ENCODE assay signal across 21 mouse cellular contexts in genomic region chr9:106302446-106303150, GRCm38 (mm10). TPM values are rescaled to one million over a fixed set of nuclear protein-coding genes. Genes with fewer than 3 reads are reported as not detected.
DNase-seq lines count a peak whose midpoint lies in the region; ATAC-seq and TF ChIP-seq lines count a peak whose summit lies in the region.
"Had no signal": no experiment of that assay in that cellular context is flagged by ENCODE, and none has a peak within 500 bp of the region (broad histone marks: within the 10 kb centered on the region; RNA-seq: fewer than 3 reads in every experiment).

No protein-coding gene starts in this region.

- H3K4me1 ChIP-seq in heart, embryonic 13.5 days, result peaks cover 53% of the 10 kb centered on the region
- peaks cover 3% of the 10 kb centered on the region; the same call in 1 of the 2 replicates for H3K4me1 ChIP-seq in lung, adult 2 months (ENCODE audit: control insufficient read depth, insufficient read depth, low read length)
- H3K4me1 ChIP-seq in lung, embryonic 15.5 days, result peaks cover 16% of the 10 kb centered on the region
- H3K4me1 ChIP-seq in stomach, postnatal 0 days (replicated peaks; ENCODE audit: control insufficient read depth, insufficient read depth), result no peaks in the 10 kb centered on the region
- no peaks in the 10 kb centered on the region for H3K4me1 ChIP-seq in forebrain, postnatal 0 days (ENCODE audit: insufficient read depth)
- H3K4me1 ChIP-seq: midbrain, embryonic 12.5 days had no signal

- peak overlapping the region; percentile 61; the same call in 1 of the 2 replicates for H3K27ac ChIP-seq in heart, embryonic 13.5 days (replicated peaks)
- peak overlapping the region; percentile 41; the same call in 1 of the 2 replicates for H3K27ac ChIP-seq in lung, embryonic 15.5 days
- H3K27ac ChIP-seq in stomach, postnatal 0 days (replicated peaks), result peak overlapping the region; percentile 63; the same call in 1 of the 2 replicates
- no peak overlapping the region for H3K27ac ChIP-seq in forebrain, postnatal 0 days (ENCODE audit: low read depth, low read length)
- H3K27ac ChIP-seq: heart, adult 2 months; limb, embryonic 15.5 days; macrophage; midbrain, embryonic 12.5 days had no signal

- H3K27me3 ChIP-seq in heart, embryonic 13.5 days (replicated peaks), result no peaks in the 10 kb centered on the region
- H3K27me3 ChIP-seq in lung, embryonic 15.5 days, result no peaks in the 10 kb centered on the region
- no peaks in the 10 kb centered on the region for H3K27me3 ChIP-seq in stomach, postnatal 0 days (ENCODE audit: control insufficient read depth, insufficient read depth, low read length)
- no peaks in the 10 kb centered on the region for H3K27me3 ChIP-seq in forebrain, postnatal 0 days (ENCODE audit: insufficient read depth, low read length)
- H3K27me3 ChIP-seq: limb, embryonic 15.5 days; midbrain, embryonic 12.5 days; Patski had no signal

- TF ChIP-seq EP300 in stomach, postnatal 0 days (optimal IDR thresholded peaks at IDR 0.05), result no peak

- intact Hi-C loops in heart, postnatal 36 days (cut with DNase I), result no loop called here

- ATAC-seq in heart, embryonic 13.5 days (ENCODE audit: extremely low read depth, insufficient number of reproducible peaks, low FRiP score, low TSS enrichment), result no peak
- no peak for ATAC-seq in lung, embryonic 15.5 days (ENCODE audit: borderline replicate concordance, extremely low read depth, low FRiP score, low TSS enrichment)
- ATAC-seq in stomach, postnatal 0 days (ENCODE audit: low FRiP score, low TSS enrichment), result peak; percentile 47
- ATAC-seq in forebrain, postnatal 0 days, result no peak
- ATAC-seq: activated CD4-positive, CD25-positive, alpha-beta regulatory T cell, adult 4 months; hindbrain, embryonic 16.5 days; Patski had no signal

- no peak for TF ChIP-seq CTCF in lung, adult 2 months (IDR thresholded peaks at IDR 0.05; ENCODE audit: insufficient read depth, low read length)
- TF ChIP-seq CTCF in stomach, postnatal 0 days (IDR thresholded peaks at IDR 0.05; ENCODE audit: low read depth), result no peak
- no peak for TF ChIP-seq CTCF in forebrain, postnatal 0 days (IDR thresholded peaks at IDR 0.05; ENCODE audit: low read depth)

- H3K4me3 ChIP-seq in heart, embryonic 13.5 days, result no peak overlapping the region
- no peak overlapping the region for H3K4me3 ChIP-seq in lung, adult 2 months (replicated peaks; ENCODE audit: extremely low read depth, low read depth, low read length)
- no peak overlapping the region for H3K4me3 ChIP-seq in lung, embryonic 15.5 days
- H3K4me3 ChIP-seq in stomach, postnatal 0 days (ENCODE audit: low read depth, low read length), result no peak overlapping the region
- no peak overlapping the region for H3K4me3 ChIP-seq in forebrain, postnatal 0 days (ENCODE audit: low read depth, low read length)
- H3K4me3 ChIP-seq: heart, adult 2 months; limb, embryonic 15.5 days; midbrain, embryonic 12.5 days had no signal

- peak overlapping the region; percentile 50; the same call in 1 of the 2 replicates for H3K9ac ChIP-seq in heart, embryonic 13.5 days
- no peak overlapping the region for H3K9ac ChIP-seq in lung, embryonic 15.5 days
- no peak overlapping the region for H3K9ac ChIP-seq in stomach, postnatal 0 days (ENCODE audit: low read length)
- no peak overlapping the region for H3K9ac ChIP-seq in forebrain, postnatal 0 days
- H3K9ac ChIP-seq: limb, embryonic 15.5 days; midbrain, embryonic 12.5 days had no signal

- 60% methylated on average over 16 of the region's 16 CpGs for WGBS in heart, embryonic 13.5 days
- WGBS in lung, adult 2 months, result 78% methylated on average over 16 of the region's 16 CpGs
- WGBS in lung, embryonic 15.5 days, result 58% methylated on average over 16 of the region's 16 CpGs
- WGBS in stomach, postnatal 0 days, result 70% methylated on average over 16 of the region's 16 CpGs
- WGBS in forebrain, postnatal 0 days, result 86% methylated on average over 16 of the region's 16 CpGs

- DNase-seq in heart, postnatal 36 days, result no peak
- peak; percentile 81 to 87 for DNase-seq in lung, adult 18-20 months
- no peak for DNase-seq in lung, adult 2 months
- peak; percentile 61 for DNase-seq in stomach, postnatal 0 days (ENCODE audit: low spot score)
- no peak for DNase-seq in forebrain, postnatal 0 days
- DNase-seq in thymus, postnatal 36 days, result no peak
- DNase-seq: adrenal gland, postnatal 14 days; cerebellum, adult 18-20 months; cerebellum, postnatal 36 days; gastrocnemius, postnatal 10 days; kidney, adult 18-20 months; kidney, postnatal 10 days had no signal

- H3K4me2 ChIP-seq in heart, embryonic 13.5 days, result no peak overlapping the region
- H3K4me2 ChIP-seq in lung, embryonic 15.5 days, result no peak overlapping the region
- H3K4me2 ChIP-seq in stomach, postnatal 0 days (replicated peaks; ENCODE audit: low read depth), result no peak overlapping the region
- no peak overlapping the region for H3K4me2 ChIP-seq in forebrain, postnatal 0 days (ENCODE audit: low read depth)
- H3K4me2 ChIP-seq: limb, embryonic 15.5 days; midbrain, embryonic 12.5 days had no signal

- no peaks in the 10 kb centered on the region for H3K9me3 ChIP-seq in heart, embryonic 13.5 days
- H3K9me3 ChIP-seq in lung, embryonic 15.5 days, result no peaks in the 10 kb centered on the region
- no peaks in the 10 kb centered on the region for H3K9me3 ChIP-seq in stomach, postnatal 0 days (ENCODE audit: control insufficient read depth, low read length)
- H3K9me3 ChIP-seq in forebrain, postnatal 0 days (ENCODE audit: low read length), result no peaks in the 10 kb centered on the region
- H3K9me3 ChIP-seq: limb, embryonic 15.5 days; midbrain, embryonic 12.5 days had no signal

- TF ChIP-seq POLR2A in lung, adult 2 months (IDR thresholded peaks at IDR 0.05; ENCODE audit: borderline replicate concordance, extremely low read depth, low read depth, low read length), result no peak

- peaks cover 19% of the 10 kb centered on the region for H3K36me3 ChIP-seq in heart, embryonic 13.5 days
- H3K36me3 ChIP-seq in lung, embryonic 15.5 days, result no peaks in the 10 kb centered on the region; the same call in 1 of the 2 replicates
- no peaks in the 10 kb centered on the region for H3K36me3 ChIP-seq in stomach, postnatal 0 days (ENCODE audit: control insufficient read depth, insufficient read depth, low read length)
- H3K36me3 ChIP-seq in forebrain, postnatal 0 days (ENCODE audit: insufficient read depth), result no peaks in the 10 kb centered on the region

RNA-seq across cellular contexts. Expression of gene Poc1a, which starts 21.7 kb away (rescaled TPM):
- polyA plus RNA-seq in heart, embryonic 13.5 days (2015; fragmentation: Nextera tagmentation; extraction: Ambion mirVana), result 26.4 and 29.9 TPM in 2 replicates
- total RNA-seq in heart, postnatal 36 days (2021), result 1 to 10 TPM; 4.1 TPM
- 5.7 and 7.9 TPM in 2 replicates for polyA plus RNA-seq in lung, adult 2 months (2012; rRNA removed)
- 29.5 and 32.0 TPM in 2 replicates for polyA plus RNA-seq in lung, embryonic 15.5 days (2015; fragmentation: Nextera tagmentation; extraction: Ambion mirVana)
- 13.0 and 13.3 TPM in 2 replicates for polyA plus RNA-seq in stomach, postnatal 0 days (2015; fragmentation: Nextera tagmentation; extraction: Ambion mirVana)
- total RNA-seq in forebrain, postnatal 0 days (2014; rRNA removed), result 5.8 and 7.6 TPM in 2 replicates
- 12.0 and 14.3 TPM in 2 replicates for polyA plus RNA-seq in forebrain, postnatal 0 days (2015; fragmentation: Nextera tagmentation; extraction: Ambion mirVana)

RNA-seq across cellular contexts. Expression of gene Alas1, which starts 54.1 kb away (rescaled TPM):
- 131 and 145 TPM in 2 replicates for polyA plus RNA-seq in heart, embryonic 13.5 days (2015; fragmentation: Nextera tagmentation; extraction: Ambion mirVana)
- total RNA-seq in heart, postnatal 36 days (2021), result 100 to 1,000 TPM; 298 to 524 TPM
- polyA plus RNA-seq in lung, adult 2 months (2012; rRNA removed), result 443 and 458 TPM in 2 replicates
- polyA plus RNA-seq in lung, embryonic 15.5 days (2015; fragmentation: Nextera tagmentation; extraction: Ambion mirVana), result 124 and 132 TPM in 2 replicates
- polyA plus RNA-seq in stomach, postnatal 0 days (2015; fragmentation: Nextera tagmentation; extraction: Ambion mirVana), result 145 and 152 TPM in 2 replicates
- 58.4 and 68.4 TPM in 2 replicates for total RNA-seq in forebrain, postnatal 0 days (2014; rRNA removed)
- polyA plus RNA-seq in forebrain, postnatal 0 days (2015; fragmentation: Nextera tagmentation; extraction: Ambion mirVana), result 70.4 and 77.8 TPM in 2 replicates

Comparison
In these comparisons a context has a peak if more than half of its experiments do, and no peak if none do; other contexts are left out.
1. DNase-seq: peak in lung, adult 18-20 months (2 of 2) and stomach, postnatal 0 days (single experiment); none in heart, postnatal 36 days (0 of 2), lung, adult 2 months (single experiment), forebrain, postnatal 0 days (single experiment) and thymus, postnatal 36 days (0 of 2).